Mouse (Mus musculus): ENCODE measurements around the gene Npat.

Npat gene

DNA sequence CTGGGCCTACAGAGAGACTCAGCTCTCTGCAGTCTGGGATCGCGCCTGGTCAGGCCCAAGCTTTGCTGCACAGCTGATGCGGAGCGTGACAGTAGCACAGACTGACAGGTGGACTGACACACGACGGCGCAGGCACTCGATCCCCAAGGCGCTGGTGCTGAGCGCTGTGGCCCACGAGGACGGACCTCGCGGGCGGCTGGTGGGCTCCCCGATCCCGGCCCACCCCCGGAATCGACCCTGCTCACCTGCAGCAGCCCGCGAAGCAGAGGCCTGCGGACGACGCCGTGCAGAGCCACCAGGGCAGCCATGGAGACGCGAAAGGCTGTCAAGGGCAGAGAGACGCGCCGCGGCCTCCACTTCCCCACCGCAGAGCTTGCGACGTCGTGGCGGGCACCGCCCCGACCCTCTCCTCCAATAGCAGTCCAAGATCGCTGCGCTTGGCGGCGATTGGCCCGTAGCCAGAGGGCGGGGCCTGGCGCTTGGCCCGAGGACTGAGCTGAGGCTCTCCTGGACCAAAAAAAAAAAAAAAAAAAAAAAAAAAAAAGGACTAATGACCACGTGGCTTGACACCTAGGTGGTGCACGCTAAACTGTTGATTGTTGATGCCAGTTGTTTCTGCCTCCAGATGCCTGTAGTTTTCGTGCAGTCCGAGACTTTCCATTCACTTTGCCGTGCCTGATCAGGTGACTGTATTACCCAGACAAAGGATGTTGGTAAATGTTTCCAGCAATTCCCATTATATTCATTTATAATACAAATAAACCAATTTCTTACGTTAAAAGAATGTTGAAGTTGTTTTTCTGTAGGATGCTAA lies 73.3 kb downstream of the Npat start, which contains the start of gene Acat1:
TSS of gene Acat1 (minus strand) at position 415 of the 814 bp plus-strand sequence.
- DNase-seq: peak; percentile 95 to 96

DNA sequence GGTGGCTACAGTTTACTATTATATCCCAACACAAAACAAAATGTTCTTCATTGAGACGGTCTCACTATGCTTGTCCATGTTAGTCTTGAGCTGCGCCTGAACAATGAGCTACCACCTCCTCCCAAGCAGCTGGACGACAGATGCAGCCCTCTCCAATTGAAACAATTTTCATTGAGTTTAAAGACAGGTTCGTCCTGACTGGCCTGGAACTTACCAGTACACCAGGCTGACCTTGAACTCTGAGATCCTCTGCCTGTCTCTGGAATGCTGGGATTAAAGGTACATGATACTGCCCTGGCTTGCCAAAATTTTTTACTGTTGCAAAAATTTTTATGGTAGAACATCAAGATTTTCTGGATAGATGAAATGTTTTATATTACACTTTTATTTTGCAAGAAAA lies 77.4 kb downstream of the Npat start:
- no peak for DNase-seq

DNA sequence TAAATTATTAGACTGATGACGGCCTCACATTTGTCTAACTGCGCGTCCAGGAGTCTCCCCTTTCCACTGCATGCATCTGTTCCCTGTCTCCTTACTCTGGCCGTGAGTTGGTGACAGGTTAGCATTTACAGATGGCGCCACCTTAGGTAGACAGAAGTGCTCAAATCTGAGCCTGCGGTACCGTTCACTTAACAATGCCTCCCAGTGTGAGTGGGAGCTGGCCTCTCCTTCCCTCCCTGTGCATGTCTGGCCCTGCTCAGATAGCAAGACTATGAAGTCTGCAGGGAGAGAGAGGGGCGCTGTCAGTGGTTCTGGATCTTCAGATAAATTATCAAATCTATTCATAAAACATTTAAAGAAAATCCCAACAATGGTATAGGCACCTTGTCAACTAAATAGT lies 78.4 kb downstream of the Npat start:
- no peak for DNase-seq

All from lung, adult 18-20 months (tissue).